Mouse (Mus musculus): ENCODE results near the gene Cxcl17.

Gene Cxcl17

GRCm38 (mm10) chr7:25412833-25413441 lies at the start of gene Cxcl17:
Gene Cxcl17 (minus strand): TSS chr7:25412886.
- WGBS, result 53% methylated on average over 7 of the region's 7 CpGs

DNA sequence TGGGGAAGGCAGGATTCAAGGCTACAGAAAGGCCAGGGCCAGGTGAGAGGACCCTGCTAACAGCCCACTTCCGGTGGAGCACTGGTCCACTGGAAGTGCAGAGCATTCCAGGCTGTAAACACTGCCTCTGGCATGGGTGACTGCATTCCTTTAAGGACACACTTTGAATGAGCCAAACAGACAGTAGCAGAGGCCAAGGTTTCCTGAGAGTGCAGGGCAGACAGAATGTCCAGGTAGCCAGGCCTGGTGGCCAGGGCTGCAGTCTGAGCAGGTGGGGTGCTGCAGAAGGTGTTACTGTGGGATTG lies 49.3 kb upstream of the Cxcl17 start:
- no CpG with 5 or more reads among the region's 1 CpGs for WGBS

DNA sequence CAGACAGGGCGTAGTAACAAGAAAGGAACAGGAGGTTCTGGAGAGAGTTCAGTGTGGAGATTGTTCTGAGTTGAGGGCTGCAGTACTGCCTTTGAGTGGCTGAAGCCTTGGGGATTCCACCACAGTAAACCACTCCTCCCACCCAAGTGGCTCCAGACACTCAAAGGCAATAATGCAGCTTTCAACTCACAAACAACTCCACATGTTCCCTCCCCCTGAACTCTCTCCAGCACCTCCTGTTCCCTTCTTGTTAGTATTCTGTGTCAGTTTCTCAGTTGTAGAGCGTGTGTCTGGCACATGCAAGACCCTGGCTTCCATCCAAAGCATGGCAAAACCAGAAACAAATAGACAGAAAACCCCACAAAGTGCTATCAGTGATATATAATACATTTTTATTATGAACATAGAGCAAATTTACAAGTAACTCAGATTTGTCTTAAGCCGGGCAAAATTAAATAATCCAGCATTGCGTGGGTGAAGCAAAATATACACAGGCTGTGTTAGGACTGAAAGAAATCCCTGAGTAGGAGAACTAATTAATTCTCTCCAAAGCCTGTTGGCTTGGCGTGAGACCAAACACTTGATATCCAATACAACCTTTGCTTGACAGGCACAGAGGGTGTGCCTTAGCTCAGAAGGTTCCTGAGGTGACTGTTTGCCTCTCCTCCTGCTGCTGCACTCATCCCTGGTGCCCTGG lies 48.8 kb upstream of the Cxcl17 start:
- WGBS, result 43% methylated on average over 4 of the region's 5 CpGs

DNA sequence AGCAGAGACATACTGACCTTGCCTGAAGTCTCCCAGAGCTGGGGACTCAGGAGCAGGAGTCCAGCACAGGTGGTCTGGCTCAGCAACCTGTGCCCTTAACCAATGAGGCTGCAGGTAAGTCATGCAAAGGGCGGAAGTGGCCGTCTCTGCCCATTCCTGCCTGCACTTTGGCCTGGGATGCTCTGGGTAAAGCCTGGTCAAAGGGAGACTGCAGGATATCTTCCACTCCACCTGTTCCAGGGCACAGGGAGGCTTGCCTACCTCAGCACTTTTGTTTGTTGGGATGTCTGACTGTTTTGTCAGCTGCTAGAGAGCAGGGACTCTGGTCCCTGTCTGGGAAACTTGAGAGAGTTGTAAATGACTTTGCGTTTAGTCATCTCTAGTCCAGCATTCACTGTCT lies 39.4 kb upstream of the Cxcl17 start:
- 97% methylated on average over 3 of the region's 3 CpGs for WGBS

DNA sequence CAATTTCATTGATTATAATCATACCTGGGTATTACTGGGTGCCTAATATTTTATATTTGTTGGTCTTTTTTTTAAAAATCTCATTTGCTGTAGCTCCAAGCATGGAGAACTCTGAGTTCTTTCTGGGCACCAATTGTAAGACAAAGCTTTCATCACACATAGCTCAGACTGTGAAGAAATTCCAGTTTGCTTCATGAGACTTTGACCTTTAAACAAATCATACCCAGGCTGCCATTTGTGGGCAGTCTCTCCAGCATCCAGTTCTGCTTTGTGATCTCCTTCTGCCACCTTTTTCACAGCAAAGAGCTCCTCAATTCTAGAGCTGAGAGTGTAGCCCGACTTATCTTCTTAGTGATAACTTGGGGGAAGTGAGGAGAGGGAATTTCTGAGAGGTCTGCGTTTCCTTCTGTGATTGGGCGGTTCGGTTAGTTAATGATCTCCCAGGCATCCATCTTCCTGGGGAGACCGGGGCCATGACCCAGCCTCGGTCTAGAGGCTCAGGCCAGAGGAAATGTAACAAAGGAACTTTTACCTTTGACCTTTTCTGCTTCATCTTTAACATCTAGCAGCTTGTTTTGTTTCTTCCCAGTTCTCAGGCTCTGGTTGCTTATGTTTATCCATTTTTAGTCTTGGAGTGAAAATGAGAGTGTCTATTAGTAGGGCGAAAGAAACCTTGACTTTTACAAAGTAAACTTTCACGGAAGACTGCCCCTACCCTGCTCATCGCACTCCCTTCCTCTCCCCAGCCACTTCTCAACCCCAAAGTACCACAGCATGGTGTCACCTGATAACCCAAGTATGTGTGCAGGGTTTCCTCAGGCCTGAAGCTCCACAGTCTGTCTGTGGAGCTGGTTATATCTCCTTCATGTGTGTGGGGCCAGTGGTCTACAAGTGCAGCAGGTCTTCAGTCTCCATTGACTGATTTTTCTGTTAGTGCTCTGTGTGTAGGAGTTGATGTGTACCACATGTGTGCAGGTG lies 37.5 kb upstream of the Cxcl17 start:
- 83% methylated on average over 9 of the region's 9 CpGs for WGBS

GRCm38 (mm10) chr7:25440816-25441153 lies 28.1 kb upstream of the Cxcl17 start:
- WGBS, result 96% methylated on average over 6 of the region's 6 CpGs

DNA sequence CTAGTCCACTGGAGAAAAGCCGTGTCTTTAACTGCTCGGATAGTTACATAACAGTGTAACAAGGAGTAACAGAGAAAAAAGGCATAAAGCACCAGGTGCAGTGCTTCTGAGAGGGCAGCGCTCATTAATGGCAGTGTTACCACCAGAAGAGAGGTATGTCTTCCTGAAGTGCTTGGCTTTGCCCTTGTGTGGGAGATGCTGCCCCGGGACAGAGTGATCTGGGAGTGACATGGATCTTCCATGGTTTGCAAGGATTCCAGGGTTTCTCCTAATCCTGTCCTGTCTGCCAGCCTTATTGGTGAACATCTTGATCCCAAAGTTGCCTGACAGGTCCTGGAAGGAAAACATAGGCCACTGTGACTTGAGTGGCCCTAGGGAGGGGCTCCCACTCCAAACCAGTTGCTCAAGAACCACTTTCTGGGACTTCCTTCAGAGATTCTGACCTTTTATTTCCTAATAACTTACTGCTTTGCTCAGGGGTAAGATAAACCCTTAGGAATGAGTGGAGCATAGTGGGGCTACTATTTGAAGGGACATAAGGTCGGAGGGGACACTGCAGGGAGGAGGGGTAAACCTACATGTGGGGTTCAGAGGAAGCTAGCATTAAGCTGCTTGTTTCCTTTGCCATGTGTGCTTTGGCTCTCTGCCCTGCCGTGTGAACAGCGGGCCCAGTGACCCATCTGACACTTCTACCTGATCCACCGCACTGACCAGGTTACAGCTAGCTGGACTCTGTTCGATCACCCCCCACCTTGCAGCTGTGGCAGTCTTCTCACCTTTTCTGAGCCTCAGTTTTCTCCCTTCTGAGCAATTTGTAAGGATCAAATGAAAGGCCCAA lies 27.5 kb upstream of the Cxcl17 start:
- WGBS, result 88% methylated on average over 9 of the region's 9 CpGs

DNA sequence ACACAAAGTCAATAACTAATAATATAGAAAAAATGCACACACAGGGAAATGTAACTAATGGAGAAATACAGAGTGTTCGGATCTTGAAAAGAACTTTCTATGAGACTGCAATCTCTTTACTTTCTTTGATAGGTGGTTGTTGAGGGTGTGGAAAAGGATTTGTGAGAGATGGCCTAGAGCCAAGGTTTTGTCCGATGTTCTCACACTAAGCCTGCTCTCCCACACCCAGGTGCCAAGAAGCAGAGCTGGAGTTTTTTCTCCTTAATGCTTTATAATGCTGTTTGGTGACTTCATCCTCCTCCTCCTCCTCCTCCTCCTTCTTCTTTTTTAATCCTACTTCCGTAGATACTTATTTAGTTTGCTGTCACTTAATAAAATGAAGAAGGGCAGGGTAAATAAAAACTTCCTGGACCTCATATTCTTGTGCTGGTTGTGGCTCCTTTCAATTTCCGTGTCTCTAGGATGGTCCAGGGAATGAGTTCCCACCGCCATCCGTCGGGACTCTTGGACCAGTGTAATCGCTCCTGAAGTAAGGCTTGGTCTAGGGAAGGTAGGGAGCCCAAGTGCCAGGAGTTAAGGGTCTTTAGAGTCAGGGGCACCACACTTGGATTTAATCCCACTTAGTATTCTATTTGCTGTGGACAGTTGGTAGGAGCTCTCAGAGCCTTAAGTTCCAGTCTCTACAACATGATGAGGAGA lies 26.6 kb upstream of the Cxcl17 start:
- 70% methylated on average over 8 of the region's 8 CpGs for WGBS

DNA sequence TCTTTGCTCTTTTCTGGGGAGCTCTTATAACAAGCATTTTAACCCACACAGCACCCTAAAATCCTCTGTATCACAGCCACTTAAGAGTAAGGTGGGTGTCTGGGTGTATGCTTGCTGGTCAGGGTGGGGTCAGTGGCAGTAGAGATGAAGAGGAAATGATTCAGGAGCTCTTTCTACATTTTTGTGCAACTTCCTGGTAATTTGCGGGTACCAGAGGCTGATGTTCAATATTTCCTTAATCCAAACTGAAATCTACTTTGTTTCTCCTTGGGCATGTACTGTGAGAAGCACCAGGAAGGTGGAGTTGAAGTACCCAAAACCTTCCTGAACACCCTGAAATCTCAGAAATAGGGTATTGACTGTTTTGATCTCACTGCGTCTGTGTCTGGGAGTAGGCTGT lies 24.0 kb upstream of the Cxcl17 start:
- 75% methylated on average over 2 of the region's 2 CpGs for WGBS

GRCm38 (mm10) chr7:25436226-25436625 lies 23.5 kb upstream of the Cxcl17 start:
- 76% methylated on average over 6 of the region's 6 CpGs for WGBS

DNA sequence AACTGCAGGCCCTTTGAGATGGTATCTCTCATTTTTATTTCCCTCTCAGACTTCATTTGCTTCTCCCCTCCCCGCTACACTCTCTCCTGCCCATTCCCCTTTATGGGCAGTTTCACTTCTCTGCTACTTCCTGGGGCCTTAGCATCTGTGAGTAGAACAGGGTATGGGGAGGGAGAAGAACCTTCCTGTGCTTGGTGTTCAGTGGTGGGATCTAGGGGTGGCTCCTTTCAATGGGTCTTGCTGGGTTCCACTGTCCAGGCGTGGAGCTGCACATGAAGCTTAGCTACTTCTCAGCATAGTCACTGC lies 22.8 kb upstream of the Cxcl17 start:
- WGBS, result 89% methylated on average over 2 of the region's 2 CpGs

- 87% methylated on average over 10 of the region's 10 CpGs for WGBS
Observed at GRCm38 (mm10) chr7:25434654-25435545, 22.2 kb upstream of the Cxcl17 start.

DNA sequence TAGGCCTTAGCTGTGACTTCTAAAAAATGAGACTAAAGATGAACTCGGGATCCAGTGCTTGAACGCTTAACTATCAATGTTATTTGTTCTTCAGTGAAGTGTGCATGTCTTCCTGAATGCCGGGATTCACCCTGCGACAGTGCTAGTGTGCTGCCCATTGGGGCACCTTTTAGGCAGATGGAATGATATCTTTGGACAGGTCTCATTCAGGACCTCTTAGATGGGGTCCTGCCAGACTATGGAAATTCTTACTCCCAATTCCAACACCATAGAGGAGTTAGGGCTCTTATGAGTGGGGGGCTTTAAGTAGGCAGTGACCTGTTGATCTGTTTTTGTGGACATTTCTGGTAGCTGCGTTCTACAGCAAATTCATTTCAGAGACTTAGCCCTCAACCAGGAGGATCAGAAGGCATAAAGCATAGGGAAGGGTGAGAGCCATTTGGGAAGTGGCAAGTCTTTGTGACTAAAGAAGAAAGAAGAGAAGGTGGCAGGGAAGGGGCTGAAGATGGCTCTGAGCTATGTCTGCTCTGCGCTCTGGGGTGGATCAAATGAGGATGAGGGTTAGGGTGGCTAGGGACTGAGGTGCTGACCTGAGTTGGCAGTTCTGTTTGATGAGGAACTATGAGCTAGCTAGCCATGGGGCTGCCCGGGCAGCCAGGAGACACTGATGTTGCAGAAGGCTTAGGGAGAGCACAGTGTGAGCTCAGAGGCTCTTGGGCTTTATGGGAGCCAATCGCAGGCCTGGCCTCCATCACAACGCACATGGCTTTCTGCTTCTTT lies 21.3 kb upstream of the Cxcl17 start:
- 88% methylated on average over 9 of the region's 9 CpGs for WGBS

- WGBS, result 35% methylated on average over 5 of the region's 5 CpGs
Observed at GRCm38 (mm10) chr7:25433007-25433541, 20.4 kb upstream of the Cxcl17 start.

DNA sequence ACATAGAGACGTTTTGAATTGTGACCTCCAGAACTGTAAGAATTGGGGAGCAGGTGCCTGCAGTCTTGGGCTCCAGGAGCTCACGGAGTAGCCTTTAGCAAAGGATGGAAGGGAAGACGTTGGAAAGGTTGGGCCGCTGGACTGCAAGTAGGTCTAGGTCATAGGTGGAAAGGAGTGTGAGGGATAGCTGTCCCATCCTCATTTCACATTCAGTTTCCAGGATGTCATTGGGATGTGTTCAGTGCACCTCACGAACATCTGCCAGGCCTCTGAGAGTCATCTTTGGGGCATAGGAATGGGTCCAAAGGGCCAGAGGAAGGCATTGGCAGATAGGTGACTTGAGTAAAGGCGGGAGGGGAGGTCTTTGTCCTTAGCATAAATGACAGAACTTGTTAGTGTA lies 19.7 kb upstream of the Cxcl17 start:
- 91% methylated on average over 6 of the region's 6 CpGs for WGBS

- WGBS, result 83% methylated on average over 4 of the region's 4 CpGs
Observed at GRCm38 (mm10) chr7:25429886-25430784, 17.4 kb upstream of the Cxcl17 start.

GRCm38 (mm10) chr7:25428321-25428720 lies 15.6 kb upstream of the Cxcl17 start:
- WGBS, result 74% methylated on average over 3 of the region's 3 CpGs

DNA sequence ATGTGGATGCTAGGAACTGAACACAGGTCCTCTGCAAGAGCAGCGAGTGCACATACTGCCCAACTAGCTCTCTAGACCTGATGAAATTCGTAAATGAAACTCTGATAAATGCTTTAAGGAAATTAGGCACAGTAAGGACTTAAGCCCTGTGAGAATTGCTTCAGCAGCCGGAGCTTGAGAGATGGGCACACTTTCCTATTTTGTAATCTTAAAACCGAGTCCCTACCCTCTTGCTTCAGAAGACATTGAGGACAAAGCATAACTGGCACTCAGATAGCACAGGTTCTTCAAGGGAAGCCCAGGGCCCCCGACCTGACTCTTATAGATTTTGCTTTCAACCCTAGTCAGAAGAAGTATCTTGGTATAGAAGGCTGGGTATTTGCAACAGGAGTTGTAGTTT lies 14.5 kb upstream of the Cxcl17 start:
- WGBS, result 89% methylated on average over 5 of the region's 5 CpGs

All from cerebral cortex, adult 2 months (tissue).